In genomic region chr10:77035487-77035886, GRCm38 (mm10) we compare ENCODE assay signal across 11 mouse cellular contexts. TPM values are rescaled to one million over a fixed set of nuclear protein-coding genes. Genes with fewer than 3 reads are reported as not detected.
DNase-seq lines count a peak whose midpoint lies in the region; ATAC-seq and TF ChIP-seq lines count a peak whose summit lies in the region.
"Had no signal": no experiment of that assay in that cellular context is flagged by ENCODE, and none has a peak within 500 bp of the region (broad histone marks: within the 10 kb centered on the region; RNA-seq: fewer than 3 reads in every experiment).

No protein-coding gene starts in this region.

- H3K4me3 ChIP-seq in hindbrain, postnatal 0 days (ENCODE audit: low read length) = no peak overlapping the region
- H3K4me3 ChIP-seq in hindbrain, embryonic 16.5 days (ENCODE audit: low read length) = no peak overlapping the region
- 0 out of 4 replicates have a peak overlapping the region, but pooled peaks of 1 of the 2 experiments have one; percentile 84 for H3K4me3 ChIP-seq in liver, embryonic 14.5 days (ENCODE audit: insufficient read depth in 1 of 2, low read depth in 2 of 2, low read length in 2 of 2)
- H3K4me3 ChIP-seq in lung, adult 2 months (replicated peaks; ENCODE audit: extremely low read depth, low read depth, low read length) = no peak overlapping the region

- no peaks in the 10 kb centered on the region for H3K27me3 ChIP-seq in hindbrain, postnatal 0 days (ENCODE audit: insufficient read depth, low read length)
- no peaks in the 10 kb centered on the region for H3K27me3 ChIP-seq in hindbrain, embryonic 16.5 days (replicated peaks; ENCODE audit: control insufficient read depth, insufficient read depth, low read length)
- no peaks in the 10 kb centered on the region for H3K27me3 ChIP-seq in liver, embryonic 14.5 days (ENCODE audit: control insufficient read depth, insufficient read depth, low read length)

- peaks cover 20% of the 10 kb centered on the region; the same call in 1 of the 2 replicates for H3K4me1 ChIP-seq in hindbrain, postnatal 0 days (ENCODE audit: insufficient read depth, low read length)
- H3K4me1 ChIP-seq in hindbrain, embryonic 16.5 days (ENCODE audit: control insufficient read depth, insufficient read depth, low read depth, low read length) = peaks cover 13% of the 10 kb centered on the region
- peaks cover 5 to 16% of the 10 kb centered on the region in 2 experiments for H3K4me1 ChIP-seq in liver, embryonic 14.5 days (replicated peaks; ENCODE audit: control insufficient read depth in 2 of 2, insufficient read depth in 2 of 2, low read length in 1 of 2)
- 0 out of 2 replicates have a peak, but pooled peaks cover 6% of the 10 kb centered on the region for H3K4me1 ChIP-seq in lung, adult 2 months (ENCODE audit: control insufficient read depth, insufficient read depth, low read length)

- no peak overlapping the region; the same call in 1 of the 2 replicates for H3K9ac ChIP-seq in hindbrain, postnatal 0 days (replicated peaks; ENCODE audit: low read length)
- H3K9ac ChIP-seq in hindbrain, embryonic 16.5 days (ENCODE audit: low read depth, low read length) = no peak overlapping the region
- H3K9ac ChIP-seq in liver, embryonic 14.5 days (replicated peaks) = no peak overlapping the region

- WGBS in hindbrain, postnatal 0 days = 84% methylated on average over 6 of the region's 6 CpGs
- WGBS in hindbrain, embryonic 16.5 days = 85% methylated on average over 6 of the region's 6 CpGs
- 58% methylated on average over 6 of the region's 6 CpGs for WGBS in liver, embryonic 14.5 days (ENCODE audit: insufficient replicate concordance)
- 82% methylated on average over 6 of the region's 6 CpGs for WGBS in lung, adult 2 months

- no peak for TF ChIP-seq POLR2A in lung, adult 2 months (IDR thresholded peaks at IDR 0.05; ENCODE audit: borderline replicate concordance, extremely low read depth, low read depth, low read length)

- H3K36me3 ChIP-seq in hindbrain, postnatal 0 days (ENCODE audit: insufficient read depth, low read length) = peaks cover 15% of the 10 kb centered on the region; the same call in 1 of the 2 replicates
- H3K36me3 ChIP-seq in hindbrain, embryonic 16.5 days (ENCODE audit: control insufficient read depth, insufficient read depth, low read length) = peaks cover 11% of the 10 kb centered on the region
- no peaks in the 10 kb centered on the region; the same call in 1 of the 2 replicates for H3K36me3 ChIP-seq in liver, embryonic 14.5 days (replicated peaks; ENCODE audit: control insufficient read depth, insufficient read depth, low read depth)

- ATAC-seq in hindbrain, postnatal 0 days = no peak
- no peak for ATAC-seq in hindbrain, embryonic 16.5 days
- no peak for ATAC-seq in liver, embryonic 14.5 days (ENCODE audit: insufficient read depth)

- H3K27ac ChIP-seq in hindbrain, postnatal 0 days = peak overlapping the region; percentile 20; the same call in 1 of the 2 replicates
- H3K27ac ChIP-seq in hindbrain, embryonic 16.5 days (ENCODE audit: low read depth, low read length) = no peak overlapping the region
- H3K27ac ChIP-seq in liver, embryonic 14.5 days = no peak overlapping the region

- no peak for TF ChIP-seq EP300 in liver, embryonic 14.5 days (IDR thresholded peaks at IDR 0.05; ENCODE audit: low read depth)

- no peak for DNase-seq in hindbrain, postnatal 0 days (ENCODE audit: low spot score)
- DNase-seq in CD4-positive helper T cell, adult 2 months (ENCODE audit: low read depth, low spot score) = peak; percentile 62
- peak; percentile 63 for DNase-seq in induced T-regulatory cell, adult 2 months (ENCODE audit: low read depth)
- no peak for DNase-seq in liver, embryonic 14.5 days (ENCODE audit: low read depth in 3 of 3, low spot score in 3 of 3)
- no peak for DNase-seq in thymus, postnatal 0 days (ENCODE audit: low spot score)
- DNase-seq in thymus, postnatal 36 days = no peak
- DNase-seq in lung, adult 2 months = no peak
- DNase-seq: adrenal gland, postnatal 25 days; heart, adult 18-20 months; thymus, adult 18-20 months had no signal

- peak overlapping the region; percentile 95; the same call in 1 of the 2 replicates for H3K4me2 ChIP-seq in hindbrain, postnatal 0 days (ENCODE audit: low read depth, low read length)
- no peak overlapping the region for H3K4me2 ChIP-seq in hindbrain, embryonic 16.5 days (ENCODE audit: low read length)
- H3K4me2 ChIP-seq in liver, embryonic 14.5 days (ENCODE audit: low read depth) = peak overlapping the region; percentile 73

- H3K9me3 ChIP-seq in hindbrain, postnatal 0 days (ENCODE audit: low read length) = no peaks in the 10 kb centered on the region
- H3K9me3 ChIP-seq in hindbrain, embryonic 16.5 days (ENCODE audit: control insufficient read depth, low read length) = no peaks in the 10 kb centered on the region
- no peaks in the 10 kb centered on the region for H3K9me3 ChIP-seq in liver, embryonic 14.5 days (ENCODE audit: control insufficient read depth, low read length)

- TF ChIP-seq CTCF in hindbrain, postnatal 0 days (IDR thresholded peaks at IDR 0.05; ENCODE audit: low read depth) = no peak
- no peak for TF ChIP-seq CTCF in liver, embryonic 14.5 days (IDR thresholded peaks at IDR 0.05; ENCODE audit: low read depth)
- no peak for TF ChIP-seq CTCF in lung, adult 2 months (IDR thresholded peaks at IDR 0.05; ENCODE audit: insufficient read depth, low read length)

RNA-seq across cellular contexts. Expression of gene Slc19a1, which starts 3.4 kb away (rescaled TPM):
- total RNA-seq in hindbrain, postnatal 0 days (2014; rRNA removed) = 41.6 and 49.8 TPM in 2 replicates
- polyA plus RNA-seq in hindbrain, postnatal 0 days (2015; fragmentation: Nextera tagmentation; extraction: Ambion mirVana) = 45.5 and 48.6 TPM in 2 replicates
- 45.1 and 49.6 TPM in 2 replicates for polyA plus RNA-seq in hindbrain, embryonic 16.5 days (2015; fragmentation: Nextera tagmentation; extraction: Ambion mirVana)
- 18.6 and 19.3 TPM in 2 replicates for polyA plus RNA-seq in liver, embryonic 14.5 days (2012; rRNA removed)
- polyA plus RNA-seq in liver, embryonic 14.5 days (2014; fragmentation: Nextera tagmentation; extraction: Ambion mirVana) = 13.6 and 19.2 TPM in 2 replicates
- 23.6 and 24.4 TPM in 2 replicates for polyA plus RNA-seq in thymus, postnatal 0 days (2015; fragmentation: Nextera tagmentation; extraction: Ambion mirVana)
- polyA plus RNA-seq in lung, adult 2 months (2012; rRNA removed) = 26.4 and 26.7 TPM in 2 replicates

Comparison
In these comparisons a context has a peak if more than half of its experiments do, and no peak if none do; other contexts are left out.
1. DNase-seq: peak in CD4-positive helper T cell, adult 2 months (single experiment) and induced T-regulatory cell, adult 2 months (single experiment); none in hindbrain, postnatal 0 days (single experiment), liver, embryonic 14.5 days (0 of 3), thymus, postnatal 0 days (single experiment), thymus, postnatal 36 days (0 of 2) and lung, adult 2 months (single experiment).